Mouse (Mus musculus) right cerebral cortex, postnatal 4 days (tissue): ENCODE data around the gene Ddx24.

Source experiments
- DNase-seq: peaks from one replicate; pipeline ENCODE4 v3.0.0-alpha.2; 2022

Ddx24 gene

DNA sequence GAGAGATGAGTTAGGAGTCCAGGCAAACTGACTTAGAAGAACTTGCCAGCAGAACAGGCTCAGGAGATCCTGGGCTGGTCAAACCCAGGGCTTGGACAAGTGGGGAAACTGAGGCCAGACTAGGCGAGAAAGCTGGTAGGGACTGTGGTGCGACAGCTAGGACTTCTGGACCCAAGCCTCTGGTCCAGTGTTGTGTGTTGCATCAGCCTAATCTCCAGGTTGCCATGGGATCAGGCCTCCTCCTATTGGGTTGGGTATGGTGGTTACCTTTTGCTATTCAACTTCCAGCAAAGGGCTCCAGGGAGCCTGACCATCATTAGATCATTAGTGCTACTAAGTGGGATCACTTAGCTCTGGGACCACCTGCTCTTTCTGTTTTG lies 36.3 kb downstream of the Ddx24 start:
- no peak for DNase-seq

GRCm38 (mm10) chr12:103388505-103389347 lies 36.9 kb downstream of the Ddx24 start, which contains the start of gene Otub2:
Otub2 (plus strand) TSS chr12:103388682.
- DNase-seq, result peak; percentile 94

- DNase-seq, result no peak
Observed at GRCm38 (mm10) chr12:103380226-103380625, 45.4 kb downstream of the Ddx24 start.

DNA sequence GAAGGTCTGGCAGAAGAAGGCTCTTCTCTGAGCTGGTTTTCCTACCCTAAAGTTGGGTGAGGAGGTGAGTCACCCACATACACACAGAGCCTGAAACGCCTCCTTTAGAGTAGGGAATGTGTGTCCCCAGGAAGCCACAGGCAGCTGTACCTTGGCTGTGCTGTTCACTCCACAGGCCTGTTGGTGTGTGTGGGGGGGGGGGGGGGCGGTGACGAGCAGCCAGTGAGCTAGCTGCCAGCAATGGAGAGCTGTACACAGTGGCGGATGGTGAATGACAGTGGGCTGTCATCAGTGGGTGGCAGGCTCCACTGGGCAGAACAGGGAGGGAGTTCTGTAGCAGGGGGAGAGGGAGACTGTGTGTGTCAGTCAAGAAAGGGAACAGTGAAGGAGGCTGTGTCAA lies 48.9 kb downstream of the Ddx24 start:
- no peak for DNase-seq

GRCm38 (mm10) chr12:103376124-103376523 lies 49.5 kb downstream of the Ddx24 start:
- DNase-seq, result no peak

GRCm38 (mm10) chr12:103373530-103374236 lies 51.9 kb downstream of the Ddx24 start:
- DNase-seq, result no peak

GRCm38 (mm10) chr12:103371711-103372110 lies 53.9 kb downstream of the Ddx24 start:
- DNase-seq, result peak; percentile 34

- no peak for DNase-seq
Observed at GRCm38 (mm10) chr12:103370861-103371260, 54.8 kb downstream of the Ddx24 start.

DNA sequence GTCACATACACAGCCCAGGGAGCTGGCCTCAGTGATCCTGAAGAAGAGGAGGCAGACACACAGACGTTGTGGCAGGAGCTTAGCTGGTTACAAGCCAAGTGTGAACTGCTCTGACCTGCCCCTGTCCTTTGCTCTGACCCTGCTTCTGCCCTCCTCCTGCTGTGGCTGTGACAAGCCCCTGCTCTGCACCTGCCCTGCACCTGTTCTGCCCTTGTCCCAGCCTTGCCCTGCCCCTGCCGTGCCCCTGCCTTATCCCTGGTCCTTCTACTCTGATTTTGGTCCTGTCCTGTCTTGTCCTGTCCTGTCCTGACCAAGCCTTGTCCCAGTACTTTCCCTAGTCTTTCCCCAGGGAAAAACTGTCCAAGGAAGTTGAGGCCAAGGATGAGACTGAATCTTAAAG lies 56.9 kb downstream of the Ddx24 start:
- no peak for DNase-seq

GRCm38 (mm10) chr12:103368326-103368669 lies 57.3 kb downstream of the Ddx24 start:
- no peak for DNase-seq

DNA sequence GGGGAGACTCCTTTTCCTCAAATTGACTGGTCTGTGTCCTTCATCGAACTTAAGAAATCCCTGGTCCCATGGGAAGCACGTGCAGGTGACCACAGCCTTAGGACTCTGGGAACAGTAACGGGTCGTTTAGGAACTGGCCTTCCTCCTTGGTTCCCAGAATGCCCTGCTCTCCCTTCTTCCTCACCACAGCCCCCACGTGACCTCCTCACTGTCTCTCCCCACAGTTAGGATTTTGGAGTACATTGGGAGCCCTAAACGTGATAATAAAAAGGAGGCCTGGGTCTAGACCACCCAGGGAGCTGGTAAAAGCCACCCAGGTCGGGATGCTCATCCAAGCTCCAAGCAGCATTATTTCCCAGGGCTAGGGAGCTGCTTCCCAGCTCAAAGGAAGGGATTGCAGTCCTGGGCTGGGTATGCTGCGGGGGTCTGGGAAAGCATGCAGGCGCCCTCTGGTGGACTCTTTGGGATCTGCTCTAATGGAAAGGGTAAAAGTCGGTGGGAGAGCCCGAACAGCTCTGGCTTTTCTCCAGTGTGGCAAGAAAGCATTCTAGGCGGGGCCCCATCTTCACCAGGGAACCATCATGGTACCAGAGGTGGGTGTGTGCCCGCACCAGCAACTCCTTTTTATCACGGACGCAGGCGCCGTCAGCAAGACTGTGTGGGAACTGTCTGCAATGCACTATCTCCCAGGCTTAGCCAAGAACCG lies 57.9 kb downstream of the Ddx24 start:
- peak; percentile 90 for DNase-seq

GRCm38 (mm10) chr12:103367171-103367570 lies 58.5 kb downstream of the Ddx24 start:
- no peak for DNase-seq

DNA sequence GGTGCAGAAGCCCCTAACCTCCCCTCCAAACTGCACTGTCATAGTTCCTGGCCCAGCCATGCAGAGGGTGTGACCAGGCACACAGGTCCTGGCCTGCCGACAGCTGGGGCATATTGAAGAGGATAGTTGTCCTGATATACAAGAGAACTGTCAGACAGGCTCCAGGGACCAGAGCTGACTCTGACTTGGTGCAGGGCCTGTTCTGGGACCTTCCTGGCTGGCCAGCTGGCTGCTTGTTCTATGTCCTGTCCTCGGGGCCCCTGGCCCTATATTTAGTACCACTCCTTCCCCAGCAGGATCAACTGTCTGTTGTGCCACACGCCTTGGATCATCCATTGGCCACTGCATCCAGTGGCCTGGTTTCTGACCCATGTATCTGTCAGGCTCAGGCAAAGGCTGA lies 63.3 kb downstream of the Ddx24 start:
- DNase-seq, result no peak

- DNase-seq, result no peak
Observed at GRCm38 (mm10) chr12:103361539-103362307, 63.9 kb downstream of the Ddx24 start.

DNA sequence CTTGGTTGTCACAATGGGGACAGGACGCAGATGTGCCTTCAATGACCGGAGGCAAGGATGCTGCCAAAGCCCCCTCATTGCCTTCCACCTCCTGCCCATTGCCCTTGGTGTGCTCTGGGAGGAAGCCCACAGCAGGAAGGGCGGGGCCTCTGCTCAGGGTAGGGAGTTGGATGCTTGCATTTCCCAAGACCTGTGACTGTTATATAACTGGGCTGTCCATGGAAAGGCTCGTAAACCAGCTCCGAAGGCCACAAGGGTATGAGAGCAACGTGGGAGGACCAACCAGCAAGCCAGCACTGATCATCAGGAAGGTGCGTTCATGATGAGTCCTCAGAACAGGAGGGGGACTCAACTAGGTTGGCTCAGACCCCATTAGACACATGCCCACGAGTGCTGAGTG lies 64.8 kb downstream of the Ddx24 start:
- DNase-seq, result no peak

- no peak for DNase-seq
Observed at GRCm38 (mm10) chr12:103358951-103359801, 66.5 kb downstream of the Ddx24 start.

GRCm38 (mm10) chr12:103358216-103358615 lies 67.4 kb downstream of the Ddx24 start:
- DNase-seq, result no peak
